Mouse (Mus musculus) kidney, adult 2 months (tissue): ENCODE data around the gene Rhobtb3. TPM values are rescaled to one million over a fixed set of nuclear protein-coding genes. Genes with fewer than 3 reads are reported as not detected.

Source experiments
- DNase-seq: peaks from one replicate; pipeline ENCODE4 v3.0.0; 2021
- H3K27ac ChIP-seq: fragments of 200-500 bp; 2 replicates; pipeline ENCODE4 v1.5.1; 2012; ENCODE audit warnings: low read depth, low read length, control low read depth, inconsistent platforms; ENCODE audit not compliant: insufficient read depth
- H3K27me3 ChIP-seq: fragments of 200-500 bp; replicated peaks from 2 replicates; pipeline ENCODE4 v1.6.1; 2012; ENCODE audit warnings: mild to moderate bottlenecking, moderate library complexity, low read length, inconsistent platforms; ENCODE audit not compliant: control insufficient read depth, insufficient read depth
- H3K36me3 ChIP-seq: fragments of 200-500 bp; 2 replicates; pipeline ENCODE4 v1.6.1; 2012; ENCODE audit warnings: mild to moderate bottlenecking, moderate library complexity, low read length, inconsistent platforms; ENCODE audit not compliant: control insufficient read depth, insufficient read depth
- H3K4me1 ChIP-seq: fragments of 200-500 bp; 2 replicates; pipeline ENCODE4 v1.6.1; 2011; ENCODE audit warnings: low read length; ENCODE audit not compliant: control insufficient read depth, insufficient read depth
- H3K4me3 ChIP-seq: fragments of 200-500 bp; 2 replicates; pipeline ENCODE4 v1.5.1; 2011; ENCODE audit warnings: mild to moderate bottlenecking, low read depth, low read length, control low read depth; ENCODE audit not compliant: insufficient read depth
- CTCF ChIP-seq: fragments of 200-500 bp; conservative IDR thresholded peaks from 2 replicates; pipeline ENCODE4 v1.5.1; 2011; ENCODE audit warnings: low read depth, mild to moderate bottlenecking, control low read depth, low read length, moderate library complexity, mixed read lengths; ENCODE audit not compliant: insufficient read depth, insufficient read length
- POLR2A ChIP-seq: fragments of 200-500 bp; IDR thresholded peaks from one replicate; pipeline ENCODE4 v1.6.1; 2011; ENCODE audit warnings: low read depth, low read length, control low read depth
- WGBS: fragments of 180-500 bp; shearing (Covaris S2); methylation state at CpG from one replicate; pipeline ENCODE4 v1.1.7; 2018; 5-methylcytosine and 5-hydroxymethylcytosine counted together
- polyA plus RNA-seq: library from polyadenylated mRNA; depleted of rRNA; stranded (reverse); fragments of >200 nt; gene quantifications from 2 replicates; pipeline ENCODE4 v1.2.3, GENCODE M21; 2012

The Rhobtb3 gene
- polyA plus RNA-seq, 1 experiment, result 2.6 TPM

GRCm38 (mm10) chr13:75974481-75974880 lies 30.8 kb upstream of the Rhobtb3 start:
- TF ChIP-seq POLR2A, result no peak
- TF ChIP-seq CTCF, result no peak
- no peak for DNase-seq
- 78% methylated on average over 2 of the region's 2 CpGs for WGBS

GRCm38 (mm10) chr13:75966850-75967249 lies 23.1 kb upstream of the Rhobtb3 start, which contains the start of gene Spata9:
TSS of gene Spata9 (plus strand) at chr13:75967150.
- H3K4me3 ChIP-seq, result no peak within 1 kb of the TSS
- 80% methylated on average over 1 of the region's 1 CpGs for WGBS
- no peak within 1 kb of the TSS for H3K27ac ChIP-seq
- no peak for DNase-seq
- TF ChIP-seq POLR2A (no peak), CTCF (no peak)
- H3K36me3 ChIP-seq, result no peaks in the 10 kb centered on the region
- no peaks in the 10 kb centered on the region for H3K4me1 ChIP-seq
- H3K27me3 ChIP-seq, result no peaks in the 10 kb centered on the region; the same call in 1 of the 2 replicates

More at GRCm38 (mm10) chr13:75974481-75974880, 30.8 kb upstream of the Rhobtb3 start:
- Histone ChIP-seq H3K27ac (no peak overlapping the region), H3K4me3 (no peak overlapping the region), H3K36me3 (no peaks in the 10 kb centered on the region), H3K4me1 (no peaks in the 10 kb centered on the region), H3K27me3 (no peaks in the 10 kb centered on the region; the same call in 1 of the 2 replicates)

GRCm38 (mm10) chr13:75955357-75955992 lies 11.8 kb upstream of the Rhobtb3 start:
- H3K27ac ChIP-seq, result no peak overlapping the region
- DNase-seq, result no peak
- H3K4me1 ChIP-seq, result no peaks in the 10 kb centered on the region
- no peaks in the 10 kb centered on the region for H3K27me3 ChIP-seq
- no peak overlapping the region for H3K4me3 ChIP-seq
- TF ChIP-seq POLR2A, result no peak
- no peak for TF ChIP-seq CTCF
- H3K36me3 ChIP-seq, result no peaks in the 10 kb centered on the region

- DNase-seq, result no peak
- Histone ChIP-seq H3K27ac (no peak overlapping the region), H3K36me3 (no peaks in the 10 kb centered on the region), H3K27me3 (no peaks in the 10 kb centered on the region), H3K4me3 (no peak overlapping the region), H3K4me1 (no peaks in the 10 kb centered on the region)
- 71% methylated on average over 1 of the region's 1 CpGs for WGBS
- TF ChIP-seq POLR2A (no peak), CTCF (no peak)
Observed at GRCm38 (mm10) chr13:75950295-75950694, 6.6 kb upstream of the Rhobtb3 start.

GRCm38 (mm10) chr13:75944044-75944820 lies 507 bp upstream of the Rhobtb3 start:
- peak overlapping the region; percentile 95 for H3K4me3 ChIP-seq

GRCm38 (mm10) chr13:75942731-75943130 lies 994 bp downstream of the Rhobtb3 start:
- 2% methylated on average over 6 of the region's 6 CpGs for WGBS
- no peak for TF ChIP-seq CTCF
- TF ChIP-seq POLR2A, result no peak
- DNase-seq, result peak; percentile 1
- H3K27ac ChIP-seq, result no peak overlapping the region
- no peaks in the 10 kb centered on the region for H3K4me1 ChIP-seq
- H3K36me3 ChIP-seq, result no peaks in the 10 kb centered on the region
- H3K4me3 ChIP-seq, result peak overlapping the region; percentile 95
- no peaks in the 10 kb centered on the region for H3K27me3 ChIP-seq

More at GRCm38 (mm10) chr13:75944044-75944820, 507 bp upstream of the Rhobtb3 start:
- no peaks in the 10 kb centered on the region for H3K27me3 ChIP-seq
- DNase-seq, result peak; percentile 3
- H3K36me3 ChIP-seq, result no peaks in the 10 kb centered on the region
- no peak for TF ChIP-seq POLR2A
- TF ChIP-seq CTCF, result no peak
- H3K4me1 ChIP-seq, result no peaks in the 10 kb centered on the region
- 9% methylated on average over 7 of the region's 7 CpGs for WGBS
- no peak overlapping the region for H3K27ac ChIP-seq
